Mouse (Mus musculus) liver, postnatal 0 days (tissue): Measurements from ENCODE around the gene Fbxw5.

Experiments
- CTCF ChIP-seq: sonication (generic); IDR thresholded peaks from 2 replicates; pipeline ENCODE4 v1.5.1; 2016; ENCODE audit warnings: antibody characterized with exemption, low read depth
- EP300 ChIP-seq: IDR thresholded peaks from 2 replicates; pipeline ENCODE4 v1.6.1; 2016; ENCODE audit warnings: antibody characterized with exemption, low read depth, mild to moderate bottlenecking

DNA sequence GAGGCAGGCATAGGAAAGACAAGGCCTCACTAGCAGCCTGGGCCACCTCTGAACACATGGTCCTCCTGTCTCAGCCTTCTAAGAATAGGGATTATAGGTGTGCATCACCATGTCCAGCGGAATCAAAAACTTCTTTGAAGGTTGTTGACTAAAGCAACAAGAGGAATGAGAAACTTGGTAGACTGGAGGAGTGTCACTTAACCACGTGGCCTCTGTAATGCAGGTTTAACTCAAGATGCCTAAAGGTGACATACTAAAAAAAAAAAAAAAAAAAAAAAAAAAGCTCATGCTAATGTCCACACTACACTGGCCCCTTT lies 34.3 kb downstream of the Fbxw5 start:
- TF ChIP-seq EP300, result no peak
- no peak for TF ChIP-seq CTCF
